Mouse (Mus musculus): ENCODE measurements around the gene Fat3. TPM values are rescaled to one million over a fixed set of nuclear protein-coding genes. Genes with fewer than 3 reads are reported as not detected.

The Fat3 gene
- polyA plus RNA-seq, 1 experiment from 2014 or later = 16.8 TPM

DNA sequence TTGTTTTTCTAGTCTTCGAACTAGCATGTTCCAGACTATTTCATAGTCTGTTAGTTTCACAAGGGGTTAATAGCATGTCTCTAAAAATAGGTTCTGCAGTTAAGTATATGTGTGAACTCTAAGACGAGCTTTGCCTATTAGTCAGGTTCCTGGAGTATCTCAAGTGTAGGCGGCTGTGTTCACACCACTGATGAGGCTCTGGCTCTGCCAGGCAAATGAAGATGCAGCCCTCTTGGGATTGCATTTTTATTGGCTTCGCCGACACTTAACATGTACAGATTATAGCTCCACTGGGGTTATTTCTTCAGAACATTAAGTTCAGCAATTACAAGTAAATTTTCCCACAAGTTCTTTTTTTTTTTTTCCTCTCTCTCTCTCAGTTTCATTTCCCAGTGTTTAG is 614.3 kb downstream of the Fat3 start:
- Histone ChIP-seq H3K27me3 (ENCODE audit: control insufficient read depth, insufficient read depth, low read length) (no peaks in the 10 kb centered on the region), H3K4me3 (ENCODE audit: low read depth, low read length) (no peak overlapping the region), H3K4me1 (ENCODE audit: control insufficient read depth, insufficient read depth, low read length) (no peaks in the 10 kb centered on the region), H3K4me2 (ENCODE audit: low read depth) (no peak overlapping the region), H3K36me3 (ENCODE audit: control insufficient read depth, insufficient read depth, low read length) (no peaks in the 10 kb centered on the region), H3K27ac (ENCODE audit: low read depth, low read length) (no peak overlapping the region), H3K9ac (ENCODE audit: low read length) (no peak overlapping the region), H3K9me3 (ENCODE audit: control insufficient read depth, low read length) (no peaks in the 10 kb centered on the region)
- whole genome bisulfite sequencing = 71% methylated on average over 5 of the region's 5 CpGs
- DNase-seq (ENCODE audit: low spot score) (no peak), ATAC-seq (ENCODE audit: insufficient read depth, low FRiP score, low TSS enrichment) (no peak)

DNA sequence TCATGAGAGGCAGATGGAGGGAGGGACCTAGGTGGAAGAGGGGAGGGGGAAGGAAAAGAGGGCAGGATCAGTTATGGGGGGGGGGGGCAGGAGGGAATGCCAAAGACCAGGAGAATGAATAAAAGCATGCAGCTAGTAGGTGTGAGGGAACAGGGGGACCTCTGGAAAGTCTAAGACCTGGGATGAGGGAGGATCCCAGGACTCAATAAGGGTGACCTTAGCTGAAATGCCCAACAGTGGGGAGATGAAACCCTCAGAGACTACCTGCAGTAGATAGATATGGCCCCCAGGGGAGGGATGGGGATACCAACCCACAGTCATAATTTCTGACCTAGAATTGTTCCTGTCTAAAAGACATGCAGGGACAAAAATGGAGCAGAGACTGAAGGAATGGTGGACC is 620.3 kb downstream of the Fat3 start:
- no peak overlapping the region for H3K4me2 ChIP-seq (ENCODE audit: low read depth)
- no peak overlapping the region for H3K4me3 ChIP-seq (ENCODE audit: low read depth, low read length)
- no peak for ATAC-seq (ENCODE audit: insufficient read depth, low FRiP score, low TSS enrichment)
- no peak overlapping the region for H3K9ac ChIP-seq (ENCODE audit: low read length)
- no peak for DNase-seq (ENCODE audit: low spot score)
- no peaks in the 10 kb centered on the region for H3K27me3 ChIP-seq (ENCODE audit: control insufficient read depth, insufficient read depth, low read length)
- H3K4me1 ChIP-seq (ENCODE audit: control insufficient read depth, insufficient read depth, low read length) = no peaks in the 10 kb centered on the region
- H3K36me3 ChIP-seq (ENCODE audit: control insufficient read depth, insufficient read depth, low read length) = no peaks in the 10 kb centered on the region
- no peak overlapping the region for H3K27ac ChIP-seq (ENCODE audit: low read depth, low read length)
- no peaks in the 10 kb centered on the region for H3K9me3 ChIP-seq (ENCODE audit: control insufficient read depth, low read length)

DNA sequence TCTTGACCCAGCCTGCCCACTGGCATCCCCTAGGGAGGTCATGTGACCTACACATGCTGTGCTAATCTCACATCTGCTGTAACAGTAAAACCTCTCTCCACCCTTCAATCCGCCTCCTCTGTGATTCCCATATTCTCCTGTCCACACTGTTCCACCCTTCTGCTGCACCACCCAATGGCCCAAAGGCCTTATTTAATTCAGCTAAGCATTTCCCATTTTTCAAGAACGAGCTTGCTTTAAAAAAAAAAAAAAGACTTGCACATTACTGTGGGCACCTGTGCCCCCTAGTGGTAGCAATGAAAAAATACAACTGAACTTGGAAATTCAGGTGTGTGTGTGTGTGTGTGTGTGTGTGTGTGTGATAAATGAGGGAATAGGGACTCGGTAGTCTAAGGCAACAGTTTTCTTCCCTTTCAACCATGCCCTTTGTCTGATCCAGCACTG is 620.9 kb downstream of the Fat3 start:
- no peak overlapping the region for H3K4me2 ChIP-seq (ENCODE audit: low read depth)
- no peak overlapping the region for H3K27ac ChIP-seq (ENCODE audit: low read depth, low read length)
- no peaks in the 10 kb centered on the region for H3K9me3 ChIP-seq (ENCODE audit: control insufficient read depth, low read length)
- DNase-seq (ENCODE audit: low spot score) (peak; percentile 32), ATAC-seq (ENCODE audit: insufficient read depth, low FRiP score, low TSS enrichment) (peak; percentile 73)
- no peaks in the 10 kb centered on the region for H3K36me3 ChIP-seq (ENCODE audit: control insufficient read depth, insufficient read depth, low read length)
- no peak overlapping the region for H3K4me3 ChIP-seq (ENCODE audit: low read depth, low read length)
- no peaks in the 10 kb centered on the region for H3K27me3 ChIP-seq (ENCODE audit: control insufficient read depth, insufficient read depth, low read length)
- no peaks in the 10 kb centered on the region for H3K4me1 ChIP-seq (ENCODE audit: control insufficient read depth, insufficient read depth, low read length)
- 27% methylated on average over 3 of the region's 3 CpGs for WGBS
- H3K9ac ChIP-seq (ENCODE audit: low read length) = no peak overlapping the region

DNA sequence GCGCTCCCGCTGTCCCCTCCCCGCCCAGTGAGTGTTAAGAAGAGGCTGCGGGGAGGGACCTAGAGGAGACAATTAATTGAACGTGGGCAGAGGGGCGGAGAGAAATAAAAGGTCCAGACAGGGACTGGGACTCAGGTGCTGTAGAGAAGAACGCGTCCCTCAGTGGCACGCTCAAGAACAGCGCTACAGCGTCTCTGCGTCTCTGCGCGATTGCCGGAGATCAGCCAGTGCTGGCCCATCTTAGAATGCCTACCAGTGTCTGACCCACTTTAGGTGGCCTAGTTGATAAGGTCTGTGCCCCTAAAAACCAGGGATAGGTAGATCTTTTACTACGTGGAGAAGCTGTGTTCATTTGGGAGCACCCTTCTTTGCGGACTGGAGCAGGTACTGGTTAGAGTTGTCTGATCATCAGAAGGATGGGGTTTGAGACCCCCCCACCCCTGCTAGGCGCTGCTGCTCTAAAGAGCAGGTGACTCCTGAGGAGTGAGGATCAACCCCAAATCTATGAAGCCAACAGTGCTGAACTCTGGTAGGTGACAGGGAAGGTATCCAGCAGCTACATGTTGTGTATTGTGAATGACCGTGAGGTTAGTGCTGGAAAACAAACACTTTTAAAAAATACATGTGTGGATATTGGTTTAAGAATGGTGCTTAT is 626.5 kb downstream of the Fat3 start, which contains the start of gene Mtnr1b:
Gene Mtnr1b, minus strand, starts transcription at position 51 of the 655 bp plus-strand sequence.
- 63% methylated on average over 19 of the region's 19 CpGs for WGBS
- H3K9ac ChIP-seq (ENCODE audit: low read length) = no peak within 1 kb of the TSS

DNA sequence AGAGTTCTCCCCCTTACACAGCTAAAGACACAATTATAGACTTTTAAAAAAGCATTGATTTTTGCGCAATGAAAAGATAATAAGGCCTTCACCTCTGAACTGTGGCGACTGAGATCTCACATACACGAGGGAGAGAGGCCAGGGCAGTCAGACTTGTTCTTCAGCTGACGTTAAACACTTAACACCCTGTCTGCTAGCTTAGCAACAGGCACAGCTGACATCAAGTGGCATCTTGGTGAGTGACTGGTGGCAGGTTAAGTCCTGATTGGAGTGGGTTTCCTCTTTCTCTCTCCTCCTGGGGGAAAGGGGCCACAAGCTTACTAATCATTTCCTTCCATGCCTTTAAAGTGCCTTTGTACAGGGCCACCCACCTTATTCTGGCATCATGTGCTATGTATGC is 631.1 kb downstream of the Fat3 start:
- no peak overlapping the region for H3K4me3 ChIP-seq (ENCODE audit: low read depth, low read length)
- DNase-seq (ENCODE audit: low spot score) (no peak), ATAC-seq (ENCODE audit: insufficient read depth, low FRiP score, low TSS enrichment) (no peak)
- H3K9ac ChIP-seq (ENCODE audit: low read length) = no peak overlapping the region
- no peak overlapping the region for H3K4me2 ChIP-seq (ENCODE audit: low read depth)
- H3K9me3 ChIP-seq (ENCODE audit: control insufficient read depth, low read length) = no peaks in the 10 kb centered on the region
- WGBS = 81% methylated on average over 4 of the region's 4 CpGs
- H3K27me3 ChIP-seq (ENCODE audit: control insufficient read depth, insufficient read depth, low read length) = no peaks in the 10 kb centered on the region
- no peak overlapping the region for H3K27ac ChIP-seq (ENCODE audit: low read depth, low read length)
- H3K36me3 ChIP-seq (ENCODE audit: control insufficient read depth, insufficient read depth, low read length) = no peaks in the 10 kb centered on the region
- no peaks in the 10 kb centered on the region for H3K4me1 ChIP-seq (ENCODE audit: control insufficient read depth, insufficient read depth, low read length)

More for the DNA sequence above, 626.5 kb downstream of the Fat3 start, which contains the start of gene Mtnr1b:
- no peaks in the 10 kb centered on the region for H3K27me3 ChIP-seq (ENCODE audit: control insufficient read depth, insufficient read depth, low read length)
- ATAC-seq (ENCODE audit: insufficient read depth, low FRiP score, low TSS enrichment) = no peak
- no peak for DNase-seq (ENCODE audit: low spot score)
- no peak within 1 kb of the TSS for H3K27ac ChIP-seq (ENCODE audit: low read depth, low read length)
- H3K36me3 ChIP-seq (ENCODE audit: control insufficient read depth, insufficient read depth, low read length) = no peaks in the 10 kb centered on the region
- H3K9me3 ChIP-seq (ENCODE audit: control insufficient read depth, low read length) = no peaks in the 10 kb centered on the region
- no peak within 1 kb of the TSS for H3K4me2 ChIP-seq (ENCODE audit: low read depth)
- no peak within 1 kb of the TSS for H3K4me3 ChIP-seq (ENCODE audit: low read depth, low read length)
- H3K4me1 ChIP-seq (ENCODE audit: control insufficient read depth, insufficient read depth, low read length) = no peaks in the 10 kb centered on the region

DNA sequence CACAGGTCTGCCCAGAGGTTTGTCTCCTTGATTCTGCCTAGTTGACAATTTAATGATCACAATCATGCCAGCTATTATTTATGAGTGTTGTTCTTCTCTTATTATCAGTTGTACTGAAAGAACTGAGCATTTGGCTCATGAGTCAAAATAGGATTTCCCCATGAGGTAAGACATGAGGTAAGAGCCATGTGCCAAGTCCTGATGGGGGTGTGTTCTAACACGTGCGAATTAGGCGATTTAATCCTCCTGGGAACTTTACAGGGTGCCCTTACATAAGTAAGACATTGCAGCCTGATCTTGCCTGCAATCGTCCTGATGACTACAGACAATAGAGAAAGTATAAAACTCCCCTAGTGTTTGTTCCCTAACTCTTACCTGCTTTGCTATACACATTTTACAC is 631.6 kb downstream of the Fat3 start:
- H3K27ac ChIP-seq (ENCODE audit: low read depth, low read length) = no peak overlapping the region
- H3K4me3 ChIP-seq (ENCODE audit: low read depth, low read length) = no peak overlapping the region
- H3K9me3 ChIP-seq (ENCODE audit: control insufficient read depth, low read length) = no peaks in the 10 kb centered on the region
- H3K4me2 ChIP-seq (ENCODE audit: low read depth) = no peak overlapping the region
- no peak overlapping the region for H3K9ac ChIP-seq (ENCODE audit: low read length)
- no peak for DNase-seq (ENCODE audit: low spot score)
- no peaks in the 10 kb centered on the region for H3K36me3 ChIP-seq (ENCODE audit: control insufficient read depth, insufficient read depth, low read length)
- no peak for ATAC-seq (ENCODE audit: insufficient read depth, low FRiP score, low TSS enrichment)
- H3K27me3 ChIP-seq (ENCODE audit: control insufficient read depth, insufficient read depth, low read length) = no peaks in the 10 kb centered on the region
- H3K4me1 ChIP-seq (ENCODE audit: control insufficient read depth, insufficient read depth, low read length) = no peaks in the 10 kb centered on the region
- 71% methylated on average over 4 of the region's 4 CpGs for WGBS

DNA sequence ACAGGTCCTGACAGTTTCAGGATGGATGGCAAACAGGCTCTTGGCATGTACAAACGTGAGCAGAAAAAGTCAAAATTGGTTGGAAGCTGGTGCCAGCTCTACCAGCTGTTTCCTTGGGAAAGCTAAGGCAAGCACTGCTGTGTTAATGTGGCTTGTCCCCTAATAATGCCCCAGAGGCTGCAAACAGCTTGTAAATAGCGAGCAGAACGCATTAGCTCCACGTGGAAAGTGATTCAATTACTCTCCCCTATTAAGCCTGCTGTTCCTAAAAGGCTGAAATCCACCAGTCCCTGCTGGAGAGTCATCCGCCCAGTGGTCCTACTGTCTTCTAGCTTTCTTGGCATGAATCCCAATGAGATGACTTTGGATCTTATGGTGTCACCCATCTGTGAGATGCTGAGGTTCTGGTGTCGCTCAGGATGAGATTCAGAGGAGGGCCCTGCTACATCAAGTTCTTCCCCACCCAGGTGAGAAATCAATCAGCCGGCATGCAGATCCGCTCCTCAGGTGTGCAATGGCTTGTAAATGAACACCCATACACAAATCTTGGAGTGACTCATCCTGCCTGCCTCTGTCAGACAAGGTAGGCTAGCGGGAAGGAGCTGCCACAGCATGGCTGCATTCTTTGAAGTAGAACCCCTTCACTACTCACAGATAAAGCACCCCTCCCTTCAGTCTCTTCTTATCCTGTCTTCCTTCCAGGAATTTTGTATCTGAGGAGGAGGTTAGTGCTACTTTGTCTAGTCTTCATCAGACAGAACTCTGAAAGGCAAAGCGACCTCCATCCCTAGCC is 634.6 kb downstream of the Fat3 start:
- no peak overlapping the region for H3K4me3 ChIP-seq (ENCODE audit: low read depth, low read length)

DNA sequence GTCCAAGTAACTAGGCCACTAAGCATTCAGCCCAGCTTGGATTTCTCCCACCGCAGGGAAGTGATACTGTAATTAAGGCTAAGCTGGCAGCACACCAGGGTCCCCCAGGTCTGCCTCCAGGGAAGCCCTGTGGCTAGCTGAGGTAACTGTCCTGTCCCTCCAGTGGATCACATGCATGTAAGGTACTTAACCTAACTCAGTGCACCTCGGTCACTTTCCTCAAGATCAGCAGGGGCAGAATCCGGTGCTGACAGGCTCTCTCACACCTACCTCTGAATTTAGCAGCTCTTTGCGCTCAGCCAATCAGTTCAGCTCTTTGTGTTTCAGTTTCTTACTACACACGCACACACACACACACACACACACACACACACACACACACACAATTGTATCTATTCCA is 639.7 kb downstream of the Fat3 start:
- no peak overlapping the region for H3K27ac ChIP-seq (ENCODE audit: low read depth, low read length)
- H3K9ac ChIP-seq (ENCODE audit: low read length) = no peak overlapping the region
- no peaks in the 10 kb centered on the region for H3K9me3 ChIP-seq (ENCODE audit: control insufficient read depth, low read length)
- H3K4me2 ChIP-seq (ENCODE audit: low read depth) = no peak overlapping the region
- no peaks in the 10 kb centered on the region for H3K4me1 ChIP-seq (ENCODE audit: control insufficient read depth, insufficient read depth, low read length)
- ATAC-seq (ENCODE audit: insufficient read depth, low FRiP score, low TSS enrichment) (no peak), DNase-seq (ENCODE audit: low spot score) (no peak)
- WGBS = 78% methylated on average over 5 of the region's 5 CpGs
- H3K27me3 ChIP-seq (ENCODE audit: control insufficient read depth, insufficient read depth, low read length) = no peaks in the 10 kb centered on the region
- H3K4me3 ChIP-seq (ENCODE audit: low read depth, low read length) = no peak overlapping the region
- no peaks in the 10 kb centered on the region for H3K36me3 ChIP-seq (ENCODE audit: control insufficient read depth, insufficient read depth, low read length)

More for the DNA sequence above, 634.6 kb downstream of the Fat3 start:
- no peaks in the 10 kb centered on the region for H3K9me3 ChIP-seq (ENCODE audit: control insufficient read depth, low read length)
- H3K9ac ChIP-seq (ENCODE audit: low read length) = no peak overlapping the region
- DNase-seq (ENCODE audit: low spot score) = no peak
- WGBS = 66% methylated on average over 10 of the region's 10 CpGs
- no peak overlapping the region for H3K27ac ChIP-seq (ENCODE audit: low read depth, low read length)
- ATAC-seq (ENCODE audit: insufficient read depth, low FRiP score, low TSS enrichment) = no peak
- H3K36me3 ChIP-seq (ENCODE audit: control insufficient read depth, insufficient read depth, low read length) = no peaks in the 10 kb centered on the region
- no peaks in the 10 kb centered on the region for H3K27me3 ChIP-seq (ENCODE audit: control insufficient read depth, insufficient read depth, low read length)
- H3K4me2 ChIP-seq (ENCODE audit: low read depth) = no peak overlapping the region
- no peaks in the 10 kb centered on the region for H3K4me1 ChIP-seq (ENCODE audit: control insufficient read depth, insufficient read depth, low read length)

Measured in neural tube, embryonic 11.5 days (tissue).